ENCODE assay signal across 17 mouse cellular contexts in genomic region chr16:25737623-25738050, GRCm38 (mm10). TPM values are rescaled to one million over a fixed set of nuclear protein-coding genes. Genes with fewer than 3 reads are reported as not detected.
DNase-seq lines count a peak whose midpoint lies in the region; ATAC-seq and TF ChIP-seq lines count a peak whose summit lies in the region.
"Had no signal": no experiment of that assay in that cellular context is flagged by ENCODE, and none has a peak within 500 bp of the region (broad histone marks: within the 10 kb centered on the region; RNA-seq: fewer than 3 reads in every experiment).

No protein-coding gene starts in this region.

- H3K4me2 ChIP-seq in hindbrain, embryonic 14.5 days (replicated peaks) = no peak overlapping the region
- H3K4me2 ChIP-seq in forebrain, embryonic 16.5 days (ENCODE audit: low read length) = no peak overlapping the region
- H3K4me2 ChIP-seq in midbrain, embryonic 11.5 days = no peak overlapping the region
- H3K4me2 ChIP-seq: liver, embryonic 13.5 days had no signal

- intact Hi-C loops in left cerebral cortex, postnatal 14 days (cut with DNase I) = no loop called here

- no peaks in the 10 kb centered on the region for H3K9me3 ChIP-seq in hindbrain, embryonic 10.5 days
- no peaks in the 10 kb centered on the region for H3K9me3 ChIP-seq in hindbrain, embryonic 14.5 days (ENCODE audit: control insufficient read depth, low read length)
- H3K9me3 ChIP-seq in forebrain, embryonic 16.5 days (ENCODE audit: control insufficient read depth, low read length) = no peaks in the 10 kb centered on the region
- no peaks in the 10 kb centered on the region for H3K9me3 ChIP-seq in midbrain, embryonic 11.5 days (ENCODE audit: control insufficient read depth, low read length)
- H3K9me3 ChIP-seq: heart, embryonic 10.5 days; liver, embryonic 13.5 days had no signal

- ATAC-seq in hindbrain, embryonic 14.5 days (ENCODE audit: low FRiP score) = no peak; the same call in 1 of the 2 replicates
- ATAC-seq in forebrain, embryonic 16.5 days = peak; percentile 92
- peak; percentile 78 for ATAC-seq in midbrain, embryonic 11.5 days (ENCODE audit: low FRiP score)

- TF ChIP-seq POLR2A in brain, embryonic 14.5 days (IDR thresholded peaks at IDR 0.05; ENCODE audit: borderline replicate concordance, extremely low read depth, insufficient read depth, insufficient read length, poor library complexity, severe bottlenecking) = no peak

- H3K4me3 ChIP-seq in hindbrain, embryonic 10.5 days = no peak overlapping the region
- no peak overlapping the region for H3K4me3 ChIP-seq in hindbrain, embryonic 14.5 days (replicated peaks; ENCODE audit: low read length)
- no peak overlapping the region for H3K4me3 ChIP-seq in forebrain, embryonic 16.5 days (replicated peaks; ENCODE audit: low read length)
- no peak overlapping the region for H3K4me3 ChIP-seq in midbrain, embryonic 11.5 days (ENCODE audit: low read depth, low read length)
- H3K4me3 ChIP-seq: heart, embryonic 10.5 days; liver, embryonic 13.5 days had no signal

- peaks cover 22% of the 10 kb centered on the region; the same call in 1 of the 2 replicates for H3K4me1 ChIP-seq in hindbrain, embryonic 10.5 days (replicated peaks)
- H3K4me1 ChIP-seq in hindbrain, embryonic 14.5 days (replicated peaks; ENCODE audit: control insufficient read depth, insufficient read depth, low read length) = no peaks in the 10 kb centered on the region
- peaks cover 5% of the 10 kb centered on the region; the same call in 1 of the 2 replicates for H3K4me1 ChIP-seq in forebrain, embryonic 16.5 days (replicated peaks; ENCODE audit: control insufficient read depth, insufficient read depth, low read length)
- no peaks in the 10 kb centered on the region for H3K4me1 ChIP-seq in midbrain, embryonic 11.5 days (ENCODE audit: control insufficient read depth, insufficient read depth, low read length)
- H3K4me1 ChIP-seq: heart, embryonic 10.5 days; liver, embryonic 13.5 days had no signal

- H3K27ac ChIP-seq in hindbrain, embryonic 10.5 days = peak overlapping the region; percentile 53; the same call in 1 of the 2 replicates
- no peak overlapping the region for H3K27ac ChIP-seq in hindbrain, embryonic 14.5 days
- H3K27ac ChIP-seq in forebrain, embryonic 16.5 days (ENCODE audit: low read length) = no peak overlapping the region
- no peak overlapping the region for H3K27ac ChIP-seq in midbrain, embryonic 11.5 days (ENCODE audit: low read depth, low read length)
- H3K27ac ChIP-seq: heart, embryonic 10.5 days; liver, embryonic 13.5 days had no signal

- H3K36me3 ChIP-seq in hindbrain, embryonic 10.5 days = no peaks in the 10 kb centered on the region
- H3K36me3 ChIP-seq in hindbrain, embryonic 14.5 days (replicated peaks; ENCODE audit: control insufficient read depth, insufficient read depth) = no peaks in the 10 kb centered on the region
- no peaks in the 10 kb centered on the region for H3K36me3 ChIP-seq in forebrain, embryonic 16.5 days (ENCODE audit: control insufficient read depth, insufficient read depth)
- no peaks in the 10 kb centered on the region for H3K36me3 ChIP-seq in midbrain, embryonic 11.5 days (ENCODE audit: control insufficient read depth, insufficient read depth, low read length)
- H3K36me3 ChIP-seq: heart, embryonic 10.5 days; liver, embryonic 13.5 days had no signal

- H3K9ac ChIP-seq in hindbrain, embryonic 14.5 days = no peak overlapping the region
- H3K9ac ChIP-seq in forebrain, embryonic 16.5 days (replicated peaks; ENCODE audit: low read depth, low read length) = no peak overlapping the region
- H3K9ac ChIP-seq in midbrain, embryonic 11.5 days (ENCODE audit: low read length) = no peak overlapping the region
- H3K9ac ChIP-seq: liver, embryonic 13.5 days had no signal

- 32% methylated on average over 6 of the region's 6 CpGs for WGBS in hindbrain, embryonic 10.5 days
- 24% methylated on average over 6 of the region's 6 CpGs for WGBS in hindbrain, embryonic 14.5 days
- 8% methylated on average over 6 of the region's 6 CpGs for WGBS in forebrain, embryonic 16.5 days
- 31% methylated on average over 6 of the region's 6 CpGs for WGBS in midbrain, embryonic 11.5 days

- DNase-seq in hindbrain, embryonic 10.5 days (ENCODE audit: low spot score) = no peak
- DNase-seq in hindbrain, embryonic 14.5 days (ENCODE audit: low spot score) = no peak
- peak; percentile 93 for DNase-seq in brain, embryonic 14.5 days (ENCODE audit: low read depth)
- peak; percentile 88 for DNase-seq in midbrain, embryonic 11.5 days (ENCODE audit: low spot score, missing footprints)
- DNase-seq in frontal cortex, postnatal 25 days (ENCODE audit: low spot score in 2 of 2) = no peak
- DNase-seq in natural killer cell, adult 2 months (ENCODE audit: low spot score in 2 of 2) = no peak
- no peak for DNase-seq in left cerebral cortex, postnatal 14 days (ENCODE audit: low spot score in 2 of 2)
- DNase-seq: adrenal gland, postnatal 10 days; B cell, adult 2 months; heart, postnatal 4 days; kidney, adult 9 months; liver, embryonic 13.5 days; lung, postnatal 10 days had no signal

- no peaks in the 10 kb centered on the region for H3K27me3 ChIP-seq in hindbrain, embryonic 10.5 days (ENCODE audit: insufficient read depth, poor library complexity, severe bottlenecking)
- H3K27me3 ChIP-seq in hindbrain, embryonic 14.5 days (ENCODE audit: control insufficient read depth, insufficient read depth, low read length) = no peaks in the 10 kb centered on the region
- no peaks in the 10 kb centered on the region for H3K27me3 ChIP-seq in forebrain, embryonic 16.5 days (replicated peaks; ENCODE audit: control insufficient read depth, insufficient read depth, low read length)
- H3K27me3 ChIP-seq in midbrain, embryonic 11.5 days (ENCODE audit: control insufficient read depth, insufficient read depth, low read length) = no peaks in the 10 kb centered on the region
- H3K27me3 ChIP-seq: liver, embryonic 13.5 days had no signal

- no peak for TF ChIP-seq CTCF in brain, embryonic 14.5 days (IDR thresholded peaks at IDR 0.05; ENCODE audit: borderline replicate concordance, extremely low read depth, insufficient read depth, insufficient read length)

RNA-seq across cellular contexts. Expression of gene Trp63, which starts 54.1 kb away (rescaled TPM):
- polyA plus RNA-seq in hindbrain, embryonic 10.5 days (2016; fragmentation: Nextera tagmentation; extraction: Ambion mirVana) = 7.2 and 7.7 TPM in 2 replicates
- polyA plus RNA-seq in hindbrain, embryonic 14.5 days (2014; fragmentation: Nextera tagmentation; extraction: Ambion mirVana) = 0.14 TPM in 1 of 2 replicates, not detected in the other
- 1.9 and 2.2 TPM in 2 replicates for polyA plus RNA-seq in brain, embryonic 14.5 days (2012; rRNA removed)
- 0.10 and 0.15 TPM in 2 replicates for polyA plus RNA-seq in forebrain, embryonic 16.5 days (2015; fragmentation: Nextera tagmentation; extraction: Ambion mirVana)
- polyA plus RNA-seq in midbrain, embryonic 11.5 days (2014; fragmentation: Nextera tagmentation; extraction: Ambion mirVana) = 2.1 and 2.4 TPM in 2 replicates
- total RNA-seq in left cerebral cortex, postnatal 14 days (2021) = under 1 TPM; 0.57 to 0.88 TPM
- total RNA-seq: common myeloid progenitor, adult 5-6 weeks; megakaryocyte-erythroid progenitor cell, adult 5-6 weeks had no signal

Comparison
In these comparisons a context has a peak if more than half of its experiments do, and no peak if none do; other contexts are left out.
1. DNase-seq: peak in brain, embryonic 14.5 days (single experiment) and midbrain, embryonic 11.5 days (single experiment); none in hindbrain, embryonic 10.5 days (single experiment), hindbrain, embryonic 14.5 days (single experiment), frontal cortex, postnatal 25 days (0 of 2), natural killer cell, adult 2 months (0 of 2) and left cerebral cortex, postnatal 14 days (0 of 2).